Mouse (Mus musculus) granulocyte monocyte progenitor cell, adult 5-6 weeks (primary cell): ENCODE data around the gene Taf10. TPM values are rescaled to one million over a fixed set of nuclear protein-coding genes. Genes with fewer than 3 reads are reported as not detected.

Experiments used
- ATAC-seq: replicated peaks from 2 replicates; pipeline ENCODE4 v1.8.0; 2016; ENCODE audit warnings: mild to moderate bottlenecking, moderate TSS enrichment, inconsistent platforms; ENCODE audit not compliant: poor library complexity, severe bottlenecking
- total RNA-seq, 2 experiments: library from RNA; stranded (forward) in 1 of 2; stranded (reverse) in 1 of 2; fragments of 200-712, 200-1000 nt in 1 of 2; fragments of >200 nt in 1 of 2; fragmentation: Nextera tagmentation in 1 of 2; gene quantifications; 2 replicates each; pipeline ENCODE4 v1.2.3; 2014 to 2017

Taf10 gene
- total RNA-seq (2014; fragmentation: Nextera tagmentation) (221 and 237 TPM in 2 replicates), total RNA-seq (2017) (207 and 251 TPM in 2 replicates)

GRCm38 (mm10) chr7:105743926-105744590 lies at the start of gene Taf10:
Gene Taf10, minus strand, starts transcription at chr7:105744361.
- peak; percentile 94 for ATAC-seq

- ATAC-seq, result no peak
These were observed 49.5 kb upstream of the Taf10 start for GRCm38 (mm10) chr7:105793701-105794100.

GRCm38 (mm10) chr7:105791147-105791546 lies 47.0 kb upstream of the Taf10 start:
- no peak for ATAC-seq

- ATAC-seq, result peak; percentile 40
These were observed 43.4 kb upstream of the Taf10 start, which contains the start of gene Dchs1 for GRCm38 (mm10) chr7:105787285-105788140. Gene Dchs1, minus strand, starts transcription at chr7:105787654.

GRCm38 (mm10) chr7:105786506-105787284 lies 42.5 kb upstream of the Taf10 start:
- peak; percentile 39 for ATAC-seq

- ATAC-seq, result no peak
These were observed 40.4 kb upstream of the Taf10 start for GRCm38 (mm10) chr7:105784556-105784955.

- ATAC-seq, result no peak
These were observed 39.7 kb upstream of the Taf10 start for GRCm38 (mm10) chr7:105783861-105784260.

- peak; percentile 83 for ATAC-seq
These were observed 34.5 kb upstream of the Taf10 start for GRCm38 (mm10) chr7:105778553-105779265.

GRCm38 (mm10) chr7:105777797-105778552 lies 33.8 kb upstream of the Taf10 start:
- ATAC-seq, result peak; percentile 70

- no peak for ATAC-seq
These were observed 33.2 kb upstream of the Taf10 start for GRCm38 (mm10) chr7:105777316-105777715.

GRCm38 (mm10) chr7:105776026-105776425 lies 31.9 kb upstream of the Taf10 start:
- ATAC-seq, result no peak

- peak; percentile 15 for ATAC-seq
These were observed 30.5 kb upstream of the Taf10 start for GRCm38 (mm10) chr7:105774661-105775060.

GRCm38 (mm10) chr7:105773041-105773440 lies 28.9 kb upstream of the Taf10 start:
- no peak for ATAC-seq

GRCm38 (mm10) chr7:105772331-105772730 lies 28.2 kb upstream of the Taf10 start:
- ATAC-seq, result no peak

- no peak for ATAC-seq
These were observed 25.8 kb upstream of the Taf10 start for GRCm38 (mm10) chr7:105769959-105770358.

GRCm38 (mm10) chr7:105767729-105768165 lies 23.6 kb upstream of the Taf10 start:
- peak; percentile 79 for ATAC-seq

GRCm38 (mm10) chr7:105764331-105764730 lies 20.2 kb upstream of the Taf10 start:
- ATAC-seq, result no peak

GRCm38 (mm10) chr7:105762517-105763270 lies 18.5 kb upstream of the Taf10 start:
- peak; percentile 34 for ATAC-seq
